Mouse (Mus musculus): ENCODE measurements around the gene Ficd.

Gene Ficd

DNA sequence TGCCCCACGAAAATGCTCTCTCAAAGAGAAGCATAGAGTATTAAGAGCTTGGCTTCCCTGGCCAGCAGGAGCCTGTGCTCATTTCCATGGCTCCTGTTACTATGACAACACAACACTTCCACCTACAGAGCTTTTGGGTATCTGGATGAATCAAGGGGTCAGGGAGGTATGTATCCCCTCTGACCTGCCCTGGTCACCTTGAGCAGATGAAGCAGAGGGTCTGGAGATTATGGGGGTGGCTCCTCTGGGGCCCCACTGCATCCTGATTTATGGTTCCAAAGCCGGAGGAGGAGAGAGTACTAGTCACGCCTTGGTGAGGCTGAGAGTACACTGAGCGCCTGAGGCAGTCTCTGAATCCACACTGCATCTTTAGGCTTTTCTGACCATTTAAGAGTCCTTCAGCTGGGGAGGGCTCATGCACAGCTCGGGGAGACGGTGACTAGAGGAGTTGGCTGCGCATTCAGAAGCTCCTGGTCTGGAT lies 4.9 kb upstream of the Ficd start:
- no peak for DNase-seq (ENCODE audit: low spot score in 2 of 2)

DNA sequence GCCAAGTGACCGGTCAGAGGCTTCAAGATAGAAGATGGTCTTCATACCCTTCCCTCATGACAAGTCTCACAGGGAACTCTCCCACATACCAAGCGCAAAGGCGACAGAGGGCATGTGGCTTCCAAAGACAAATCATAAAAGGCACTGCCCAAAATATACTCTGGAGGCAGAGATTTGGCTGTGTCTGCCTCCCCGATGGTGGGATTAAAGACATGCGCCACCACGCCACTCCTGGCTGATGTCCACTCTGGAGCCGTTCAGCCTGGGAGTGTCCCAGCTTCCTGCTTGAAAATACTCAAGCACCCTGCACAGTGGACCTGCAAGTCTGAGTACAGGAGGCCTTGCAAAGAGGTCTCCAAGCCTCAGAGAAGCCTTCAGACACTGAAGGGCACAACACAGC lies 4.4 kb upstream of the Ficd start:
- no peak for DNase-seq (ENCODE audit: low spot score in 2 of 2)

DNA sequence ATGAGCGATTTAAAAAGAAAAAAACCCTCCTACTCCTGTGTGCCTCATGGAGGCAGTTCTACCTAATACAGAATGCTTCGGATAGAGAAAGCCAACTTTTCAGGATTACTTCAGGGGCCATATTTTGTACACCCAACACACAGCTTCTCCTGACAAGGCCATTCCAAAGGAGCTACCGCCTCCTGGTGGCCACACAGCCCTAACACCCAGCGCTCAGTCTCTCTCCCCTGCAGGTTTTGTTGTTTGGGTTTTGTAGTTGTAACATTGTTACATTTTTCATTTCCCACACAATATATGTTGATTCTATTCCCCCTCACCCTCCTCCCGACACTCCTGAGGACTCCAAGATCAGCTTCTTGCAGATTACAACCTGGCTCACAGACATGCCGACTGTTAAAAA lies 3.4 kb upstream of the Ficd start:
- no peak for DNase-seq (ENCODE audit: low spot score in 2 of 2)

DNA sequence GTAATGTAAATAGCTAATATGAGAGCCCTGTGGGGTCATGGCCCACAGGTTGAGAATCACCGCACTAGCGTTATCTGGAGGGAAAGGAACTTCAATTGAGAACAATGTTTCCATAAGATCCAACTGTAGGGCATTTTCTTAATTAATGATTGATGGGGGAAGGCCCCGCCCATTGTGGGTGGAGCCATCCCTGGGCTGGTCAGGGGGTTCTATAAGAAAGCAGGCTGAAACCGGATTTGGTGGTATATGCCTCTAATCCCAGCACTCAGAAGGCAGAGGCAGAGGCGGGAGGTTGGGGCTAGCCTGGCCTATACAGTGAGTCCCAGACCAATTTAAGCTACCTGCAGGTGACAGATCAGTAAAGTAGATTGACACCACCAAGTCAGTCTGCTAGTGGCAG lies 1.2 kb upstream of the Ficd start:
- DNase-seq (ENCODE audit: low spot score in 2 of 2): no peak

DNA sequence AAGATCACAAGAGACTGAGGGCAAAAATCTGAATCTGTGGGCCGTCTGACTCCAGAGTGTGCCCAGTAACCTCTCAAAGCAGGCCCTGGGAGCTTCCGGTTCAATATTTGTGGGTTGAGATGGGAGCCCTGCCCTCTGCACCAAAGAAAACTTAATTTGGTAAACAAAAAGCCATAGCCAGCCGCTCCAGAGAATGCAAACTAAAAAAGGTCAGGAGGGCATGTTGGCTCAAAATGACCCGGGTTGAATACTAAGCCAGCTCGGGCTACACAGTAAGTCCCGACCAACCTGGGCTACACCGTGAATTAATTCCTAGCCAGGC lies 619 bp upstream of the Ficd start:
- DNase-seq (ENCODE audit: low spot score in 2 of 2): no peak

DNA sequence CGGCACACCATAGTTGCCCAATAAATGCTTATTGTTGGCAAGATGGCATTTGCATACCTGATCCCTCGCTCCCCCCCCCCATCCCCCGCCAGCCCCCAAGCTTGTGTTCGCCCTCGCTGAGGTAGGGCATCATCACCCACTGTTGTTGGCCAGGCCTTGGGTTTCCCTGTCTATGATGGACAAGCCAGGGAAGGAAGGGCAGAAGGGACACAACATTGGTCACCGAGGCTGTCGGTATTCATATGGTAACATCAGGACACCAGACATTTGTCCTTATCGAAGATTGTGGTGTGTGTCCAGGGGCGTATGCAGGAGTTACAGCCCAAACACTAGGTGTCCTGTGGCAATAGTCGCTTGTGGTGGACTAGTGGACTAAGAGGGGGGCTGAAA lies 505 bp downstream of the Ficd start:
- DNase-seq (ENCODE audit: low spot score in 2 of 2): no peak

DNA sequence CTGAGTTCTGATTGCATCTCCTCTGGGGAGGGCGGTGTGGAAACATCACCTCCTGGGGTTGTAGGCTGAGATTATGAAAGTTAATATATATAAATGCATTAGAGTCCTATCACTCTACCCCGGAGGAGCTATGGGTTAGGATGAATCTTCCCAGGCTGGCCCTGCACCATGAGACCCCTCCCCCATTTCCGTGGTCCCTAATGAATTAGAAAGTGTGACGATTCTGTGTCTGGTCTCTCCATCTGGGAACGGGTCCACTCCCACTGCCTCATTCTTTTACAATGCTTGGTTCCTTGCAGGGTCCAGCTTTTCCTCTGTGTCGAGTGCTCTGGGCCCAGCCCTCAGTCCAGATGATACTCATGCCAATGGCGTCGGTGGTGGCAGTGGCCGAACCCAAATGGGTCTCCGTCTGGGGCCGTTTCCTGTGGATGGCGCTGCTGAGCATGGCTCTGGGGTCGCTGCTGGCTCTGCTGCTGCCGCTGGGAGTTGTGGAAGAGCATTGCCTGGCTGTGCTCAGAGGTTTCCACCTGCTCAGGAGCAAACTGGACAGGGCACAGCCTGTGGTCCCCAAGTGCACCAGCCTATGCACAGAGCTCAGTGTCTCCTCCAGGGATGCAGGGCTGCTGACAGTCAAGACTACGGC lies 1.0 kb downstream of the Ficd start:
- no peak for DNase-seq (ENCODE audit: low spot score in 2 of 2)

DNA sequence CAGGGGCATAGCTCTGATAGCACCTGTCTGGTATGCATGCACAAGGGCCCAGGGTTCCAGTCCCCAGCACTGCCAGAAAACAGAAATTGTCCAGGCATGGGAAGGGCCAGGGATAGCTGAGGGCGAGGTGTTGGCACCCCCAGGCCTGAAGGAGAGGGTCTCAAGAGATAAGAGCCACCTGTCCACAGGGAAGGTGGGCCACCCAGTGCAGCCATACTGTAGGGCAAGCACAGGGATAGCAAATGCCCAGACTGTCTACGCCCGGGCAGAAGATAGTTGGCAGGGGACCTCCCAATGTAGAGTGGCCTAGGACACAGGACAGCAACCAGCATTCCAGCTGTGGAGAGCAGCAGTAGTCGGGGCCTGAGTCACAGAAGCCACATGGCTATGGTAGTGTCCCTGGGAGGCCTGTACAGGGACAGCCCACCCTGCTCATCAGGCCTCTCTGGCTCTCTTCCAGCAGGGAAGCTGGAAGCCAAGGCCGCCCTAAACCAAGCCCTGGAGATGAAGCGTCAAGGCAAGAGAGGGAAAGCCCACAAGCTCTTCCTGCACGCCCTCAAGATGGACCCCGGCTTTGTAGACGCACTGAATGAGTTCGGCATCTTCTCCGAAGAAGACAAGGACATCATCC lies 2.1 kb downstream of the Ficd start:
- no peak for DNase-seq (ENCODE audit: low spot score in 2 of 2)

DNA sequence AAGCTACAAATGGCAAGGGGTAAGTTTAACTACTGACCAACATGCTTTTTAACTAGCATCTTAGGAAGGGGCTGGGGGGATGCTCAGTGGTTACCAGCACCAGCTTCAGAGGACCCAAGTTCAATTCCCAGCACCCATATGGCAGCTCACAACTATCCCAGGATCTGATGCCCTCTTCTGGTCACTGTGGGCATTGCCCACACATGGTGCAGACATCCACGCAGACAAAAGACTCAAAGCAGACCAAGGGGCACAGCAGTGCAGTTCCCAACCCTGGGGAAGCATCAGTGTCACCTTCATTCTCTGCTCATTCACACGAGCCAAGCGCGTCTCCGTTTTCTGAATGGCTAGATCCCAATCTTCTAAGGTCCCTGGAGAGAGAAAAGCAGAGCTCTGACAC lies 12.0 kb downstream of the Ficd start:
- DNase-seq (ENCODE audit: low spot score in 2 of 2): no peak

DNA sequence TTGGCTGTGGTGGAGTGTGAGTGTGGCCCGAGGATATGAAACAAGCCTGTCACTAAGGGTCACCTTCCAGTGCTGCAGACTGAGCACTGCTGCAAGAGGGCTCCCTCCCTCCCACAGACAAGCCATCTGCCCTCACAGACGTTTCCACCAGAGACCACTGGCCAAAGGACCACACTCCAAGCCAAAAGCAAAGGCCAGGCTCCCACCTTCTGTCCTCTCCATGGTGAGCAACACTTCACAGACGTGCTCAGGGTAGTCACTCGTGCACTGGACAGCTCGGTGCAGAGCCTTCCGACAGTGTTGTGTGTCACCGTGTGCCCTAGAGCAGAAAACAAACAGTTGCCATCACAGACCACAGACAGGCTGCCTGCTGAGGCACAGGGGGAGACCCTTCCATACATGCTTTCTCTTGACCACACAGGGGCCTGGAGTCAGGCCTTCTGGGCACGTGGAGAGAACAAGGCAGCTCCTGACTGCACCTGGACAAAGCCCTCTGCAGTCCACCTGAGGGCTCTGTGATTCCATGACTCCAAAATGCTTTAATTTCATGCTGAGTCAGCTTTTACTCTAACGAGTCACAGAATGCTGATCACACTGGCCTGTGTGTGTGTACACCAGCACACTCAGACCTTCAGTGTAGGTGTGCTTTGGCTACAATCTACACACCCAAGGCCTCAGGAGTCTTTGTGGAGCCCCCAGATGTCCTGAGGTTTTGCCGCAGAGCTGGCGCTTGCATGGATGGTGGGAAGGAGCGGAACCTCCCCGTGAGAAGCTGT lies 13.1 kb downstream of the Ficd start:
- DNase-seq (ENCODE audit: low spot score in 2 of 2): no peak

DNA sequence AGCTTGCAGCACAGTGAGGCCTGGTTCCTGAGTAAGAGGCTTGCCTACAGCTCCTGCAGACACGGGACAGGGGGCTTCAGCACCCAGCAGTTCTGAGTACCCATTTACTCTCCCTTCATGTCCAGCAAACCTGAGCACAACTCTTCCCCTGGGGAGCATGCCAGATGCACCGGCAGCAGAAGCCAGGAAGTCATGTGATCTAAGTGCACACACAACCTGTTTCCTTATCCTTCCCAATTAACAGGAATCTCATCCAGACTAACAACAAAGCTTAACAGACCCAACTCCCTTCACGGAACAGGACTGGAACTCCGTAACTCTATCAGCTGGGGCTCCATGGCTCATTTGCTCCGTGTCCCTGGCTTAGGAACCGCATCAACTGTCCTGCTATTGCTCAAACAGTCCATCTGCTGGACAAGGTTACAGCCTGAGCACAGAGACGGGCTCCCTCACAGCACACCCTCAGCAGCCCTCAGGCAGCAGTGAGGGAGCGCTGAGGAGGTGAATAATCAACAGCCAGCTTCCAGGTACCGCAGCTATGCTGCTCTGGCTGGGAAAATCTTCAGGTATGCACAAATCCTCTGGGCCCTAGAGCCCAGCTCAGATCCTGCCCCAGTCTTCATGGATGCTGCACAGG lies 16.0 kb downstream of the Ficd start:
- DNase-seq (ENCODE audit: low spot score in 2 of 2): no peak

DNA sequence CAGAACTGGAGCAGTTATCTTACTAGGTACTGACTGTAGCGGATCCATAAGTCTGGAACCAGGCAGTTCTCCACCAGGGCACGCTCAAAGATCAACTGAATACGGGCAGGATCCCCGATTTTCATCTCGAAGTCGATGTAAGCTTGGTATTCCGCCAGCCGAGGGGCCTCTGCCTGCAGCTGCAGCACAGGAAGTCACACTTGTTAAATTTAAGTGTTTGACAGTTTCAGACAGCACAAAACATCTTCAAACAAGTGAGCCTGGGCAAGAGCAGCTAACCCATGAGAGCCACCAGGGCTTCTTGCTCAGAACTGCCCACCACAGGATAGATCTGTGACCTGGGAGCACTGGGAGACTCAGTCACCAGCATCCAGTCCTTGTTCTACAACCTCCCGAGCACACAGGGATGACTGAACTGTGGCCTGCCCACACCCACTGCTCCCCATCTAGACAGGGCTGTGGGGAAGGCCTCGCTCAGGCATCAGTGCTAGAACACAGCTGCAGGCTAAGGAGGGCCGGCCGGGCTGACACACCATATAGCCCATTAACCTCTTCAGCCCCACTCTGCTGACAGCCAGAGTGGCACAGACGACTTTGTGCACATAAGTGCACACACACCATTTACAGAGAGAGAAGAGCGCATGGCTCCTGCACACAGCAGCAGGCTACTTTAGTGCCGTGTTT lies 19.9 kb downstream of the Ficd start:
- DNase-seq (ENCODE audit: low spot score in 2 of 2): no peak

DNA sequence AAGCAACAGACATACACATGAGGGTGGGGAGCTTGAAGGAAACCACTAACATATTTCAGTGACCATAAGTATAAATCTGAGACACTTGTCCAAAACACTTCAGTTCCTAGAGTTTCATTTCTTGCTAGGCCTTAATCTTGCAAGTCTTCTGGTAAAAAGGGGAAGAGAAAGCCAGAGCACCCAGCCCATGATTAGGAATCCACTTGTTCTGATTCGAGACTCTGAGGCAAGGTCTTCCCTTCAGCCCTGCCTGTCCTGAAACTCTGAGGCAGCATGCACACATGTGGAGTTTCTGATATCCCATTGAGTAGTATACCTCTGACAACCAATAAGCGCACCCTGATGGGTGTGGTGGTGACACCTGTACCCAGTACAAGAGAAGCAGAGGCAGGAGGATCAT lies 26.0 kb downstream of the Ficd start:
- DNase-seq (ENCODE audit: low spot score in 2 of 2): no peak

DNA sequence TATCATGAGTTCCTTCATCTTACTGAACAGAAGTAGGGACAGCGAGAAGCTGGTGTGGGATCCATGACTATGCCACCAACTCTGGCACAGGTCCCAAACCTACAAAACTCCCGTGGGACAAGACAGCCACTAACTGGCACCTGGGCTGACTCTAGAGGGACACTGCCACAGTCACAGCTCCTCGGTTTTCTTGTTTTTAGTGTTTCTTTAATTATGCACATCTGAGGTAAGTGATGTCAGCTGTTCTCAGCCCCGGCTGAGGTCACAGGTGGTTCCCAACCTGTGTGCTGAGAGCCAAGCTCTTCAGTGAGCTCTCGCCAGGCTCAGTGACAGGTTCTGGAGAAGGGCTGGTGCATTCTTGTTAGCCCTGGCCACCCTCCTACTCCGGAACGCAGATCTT lies 28.8 kb downstream of the Ficd start:
- DNase-seq (ENCODE audit: low spot score in 2 of 2): no peak

DNA sequence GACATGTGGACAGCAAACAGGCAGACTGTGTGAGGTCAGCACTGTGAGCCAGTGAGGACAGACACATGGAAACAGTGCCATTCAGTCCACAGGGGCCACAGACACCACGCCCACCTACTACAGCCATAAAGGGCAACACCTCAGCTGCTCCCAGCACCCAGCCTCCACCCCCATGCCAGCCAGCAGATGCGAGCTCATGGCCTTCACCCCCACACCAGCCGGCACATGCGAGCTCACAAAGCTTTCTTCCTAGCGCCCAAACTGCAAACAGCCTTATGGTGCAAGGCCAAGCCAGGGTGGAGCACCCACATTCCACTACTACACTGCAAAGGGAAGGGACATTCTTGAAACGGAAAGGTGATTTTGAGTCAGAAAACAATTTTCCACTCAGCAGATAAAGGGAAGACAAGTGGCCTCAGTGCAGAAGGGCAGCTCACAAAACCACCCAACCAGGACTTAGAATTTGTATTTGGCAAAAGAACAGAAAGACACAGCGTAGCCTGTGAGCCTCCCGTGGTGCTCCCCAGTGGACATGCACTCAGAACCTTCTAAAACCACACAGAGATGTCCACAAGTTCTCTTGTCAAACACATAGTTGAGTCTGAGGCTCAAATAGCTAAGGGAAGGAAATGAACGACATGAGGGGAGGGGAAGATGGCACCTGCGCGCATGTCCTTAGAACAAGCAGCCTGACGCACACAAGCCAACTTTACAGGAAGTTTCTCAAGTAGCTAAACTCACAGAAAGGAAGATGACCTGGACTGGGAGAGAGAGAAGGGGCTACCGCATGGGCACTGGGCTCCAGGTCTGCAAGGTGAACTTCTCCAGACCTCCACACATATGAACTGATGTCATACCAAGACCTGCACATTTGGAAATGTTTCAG lies 30.3 kb downstream of the Ficd start:
- no peak for DNase-seq (ENCODE audit: low spot score in 2 of 2)

DNA sequence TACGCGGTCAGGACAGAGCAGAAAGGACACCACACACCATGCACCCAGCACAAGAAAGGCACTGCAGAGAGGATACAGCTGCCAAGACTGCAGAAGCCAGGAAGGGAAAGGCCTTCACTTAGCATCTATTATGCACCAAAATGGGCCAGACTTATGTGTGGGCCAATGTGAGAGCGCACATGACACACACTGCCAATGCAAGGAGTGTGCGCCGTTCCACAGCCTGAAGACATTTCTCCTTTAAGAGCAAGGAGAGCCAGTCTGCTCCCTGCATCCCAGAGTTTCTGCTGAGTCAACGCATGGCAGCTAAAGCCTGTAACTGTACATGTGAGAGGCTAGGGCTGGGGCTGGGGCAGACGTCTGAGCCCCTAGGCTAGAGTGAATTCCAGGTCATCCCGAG lies 33.2 kb downstream of the Ficd start:
- DNase-seq (ENCODE audit: low spot score in 2 of 2): no peak

DNA sequence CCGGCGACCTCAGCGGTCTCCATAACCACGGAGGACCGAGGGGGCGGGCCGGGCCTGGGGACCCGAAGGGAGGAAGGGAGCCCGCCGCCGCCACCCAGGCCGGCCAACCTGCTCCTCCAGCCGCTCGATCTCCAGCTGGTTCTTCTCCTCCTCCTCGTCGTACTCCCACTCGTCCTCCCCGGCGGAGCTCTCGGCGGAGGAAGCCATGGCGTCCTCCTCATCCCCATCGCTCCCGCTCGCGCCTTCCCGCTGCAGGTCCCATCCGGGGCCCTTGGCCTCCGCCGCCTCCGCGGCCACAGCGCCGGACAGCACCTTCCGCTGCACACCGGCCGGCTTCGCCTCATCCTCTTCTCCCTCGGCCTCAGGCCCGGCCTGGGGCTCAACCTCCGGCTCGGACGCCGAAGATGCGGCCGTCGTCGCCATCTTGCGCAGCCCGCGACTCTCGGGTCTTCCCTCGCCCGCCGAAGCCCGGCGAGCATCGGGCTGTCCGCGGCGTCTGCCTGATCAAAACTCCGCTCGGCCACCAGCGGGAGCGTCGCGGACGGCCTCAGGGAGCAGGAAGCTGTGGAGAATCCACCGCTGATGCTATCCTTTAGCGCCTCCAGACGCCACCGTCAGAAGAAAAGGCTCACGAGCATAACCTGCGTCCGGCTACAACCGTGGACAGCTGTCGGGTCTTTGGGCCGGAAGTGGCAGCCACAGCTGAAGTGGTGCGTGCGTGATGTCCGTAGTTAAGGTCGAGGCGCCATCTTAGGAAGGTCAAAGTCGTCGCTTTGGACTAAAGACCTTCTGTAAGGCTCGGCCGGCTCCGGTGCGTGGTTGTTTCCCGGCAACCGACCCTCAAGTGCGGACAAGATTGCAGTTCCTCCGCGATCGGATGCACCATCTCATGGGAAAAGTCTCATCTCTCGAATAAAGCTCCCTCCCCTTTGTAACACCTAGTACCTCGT lies 35.9 kb downstream of the Ficd start:
- peak; percentile 80 to 82 for DNase-seq (ENCODE audit: low spot score in 2 of 2)

DNA sequence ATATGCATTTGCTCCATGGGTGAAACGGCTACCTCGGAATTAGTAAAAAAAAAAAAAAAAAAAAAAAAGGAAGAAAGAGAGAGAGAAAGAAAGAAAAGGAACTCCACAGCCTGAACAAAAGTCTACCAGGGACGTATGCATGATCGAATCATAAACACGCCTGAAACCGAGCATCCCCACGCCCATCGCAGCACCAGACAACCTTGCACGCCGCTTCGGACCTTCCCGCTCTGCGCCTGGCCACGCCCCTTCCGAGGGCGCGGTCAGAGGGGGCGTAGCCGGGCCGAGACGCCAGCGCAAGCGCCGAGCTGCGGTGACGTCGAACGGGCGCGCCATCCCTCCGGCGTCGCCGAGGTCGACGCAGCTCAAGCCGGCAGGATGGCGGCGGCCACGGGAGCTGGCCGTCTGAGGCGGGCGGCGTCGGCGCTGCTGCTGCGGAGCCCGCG lies 36.9 kb downstream of the Ficd start, which contains the start of the genes Sart3 and Iscu:
Gene Sart3, minus strand, starts transcription at position 61 of the 446 bp plus-strand sequence.
Gene Iscu, plus strand, starts transcription at position 299 of the 446 bp plus-strand sequence.
- DNase-seq (ENCODE audit: low spot score in 2 of 2): peak; percentile 95

DNA sequence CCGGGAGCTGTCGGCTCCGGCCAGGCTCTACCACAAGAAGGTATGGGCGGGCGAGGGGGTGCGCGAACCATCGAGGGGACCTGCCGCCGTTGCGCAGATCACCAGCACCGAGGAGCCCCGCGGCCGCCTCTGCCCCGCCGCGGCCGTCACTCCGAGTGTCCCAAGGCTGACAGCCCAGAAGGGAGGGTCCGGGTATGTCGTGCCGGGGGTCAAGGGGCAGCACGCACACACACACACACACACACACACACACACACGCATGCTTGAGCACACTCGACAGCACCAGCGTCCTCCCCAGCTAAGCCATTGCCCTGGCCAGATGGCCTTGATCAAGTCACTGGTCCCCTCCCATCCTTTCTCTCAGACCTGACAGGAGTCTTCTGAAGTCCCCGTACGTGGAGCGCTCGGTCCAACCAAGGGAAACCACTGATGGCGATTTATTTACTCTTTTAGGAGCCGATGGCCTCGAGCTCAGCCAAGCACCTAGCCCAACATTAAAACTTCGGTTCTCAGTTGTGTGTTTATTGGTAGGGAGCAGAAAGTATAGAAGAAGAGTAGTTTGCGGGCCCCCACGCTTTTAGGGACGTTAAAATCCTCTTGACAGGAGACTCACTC lies 37.4 kb downstream of the Ficd start:
- peak in 1 of 2 experiments; percentile 36 for DNase-seq (ENCODE audit: low spot score in 2 of 2)
